Mouse (Mus musculus) liver, adult 2 months (tissue): Measurements from ENCODE around the gene F13a1. TPM values are rescaled to one million over a fixed set of nuclear protein-coding genes. Genes with fewer than 3 reads are reported as not detected.

Source experiments
- DNase-seq: peaks from one replicate; pipeline ENCODE4 v3.0.0-alpha.2; 2011; ENCODE audit warnings: low read depth, low spot score; ENCODE audit errors: extremely low read depth
- H3K27ac ChIP-seq: fragments of 200-500 bp; replicated peaks from 2 replicates; pipeline ENCODE4 v1.5.1; 2012; ENCODE audit warnings: low read depth, mild to moderate bottlenecking, control low read depth, inconsistent platforms, low read length; ENCODE audit not compliant: insufficient read depth
- H3K27me3 ChIP-seq: fragments of 200-500 bp; 2 replicates; pipeline ENCODE4 v1.6.1; 2012; ENCODE audit warnings: mild to moderate bottlenecking, moderate library complexity, low read length, inconsistent platforms; ENCODE audit not compliant: control insufficient read depth, insufficient read depth
- H3K36me3 ChIP-seq: fragments of 200-500 bp; 2 replicates; pipeline ENCODE4 v1.6.1; 2012; ENCODE audit warnings: low read length, inconsistent platforms; ENCODE audit not compliant: control insufficient read depth, insufficient read depth
- H3K4me1 ChIP-seq: fragments of 200-500 bp; 2 replicates; pipeline ENCODE4 v1.6.1; 2011; ENCODE audit warnings: low read length; ENCODE audit not compliant: control insufficient read depth, insufficient read depth
- H3K4me3 ChIP-seq: fragments of 200-500 bp; 2 replicates; pipeline ENCODE4 v1.5.1; 2011; ENCODE audit warnings: low read depth, mild to moderate bottlenecking, control low read depth, low read length, moderate library complexity; ENCODE audit not compliant: insufficient read depth
- H3K79me2 ChIP-seq: fragments of 200-500 bp; 2 replicates; pipeline ENCODE4 v1.6.1; 2012; ENCODE audit warnings: inconsistent platforms, mild to moderate bottlenecking, low read length, moderate library complexity; ENCODE audit not compliant: control insufficient read depth, insufficient read depth
- H3K9ac ChIP-seq: fragments of 200-500 bp; 2 replicates; pipeline ENCODE4 v1.6.1; 2012; ENCODE audit warnings: low read depth, mild to moderate bottlenecking, control low read depth, inconsistent platforms, low read length
- CTCF ChIP-seq: fragments of 200-500 bp; IDR thresholded peaks from 2 replicates; pipeline ENCODE4 v1.5.1; 2011; ENCODE audit warnings: low read depth, low read length, control low read depth
- POLR2A ChIP-seq: fragments of 200-500 bp; IDR thresholded peaks from 2 replicates; pipeline ENCODE4 v1.6.1; 2011; ENCODE audit warnings: low read length, control low read depth; ENCODE audit not compliant: insufficient read depth; ENCODE audit errors: extremely low read depth
- WGBS: fragments of 180-500 bp; shearing (Covaris S2); methylation state at CpG from one replicate; pipeline ENCODE4 v1.1.7; 2018; 5-methylcytosine and 5-hydroxymethylcytosine counted together
- polyA plus RNA-seq: library from polyadenylated mRNA; depleted of rRNA; stranded (reverse); fragments of >200 nt; gene quantifications from 2 replicates; pipeline ENCODE4 v1.2.3, GENCODE M21; 2012
- total RNA-seq: library from RNA; depleted of rRNA; stranded (reverse); fragments of >200 nt; gene quantifications from 2 replicates; pipeline ENCODE4 v1.2.3, GENCODE M21; 2014

Gene F13a1
- total and polyA plus RNA-seq, 2 experiments, result 0.02 to 0.28 TPM

GRCm38 (mm10) chr13:36953676-36954075 lies 96.4 kb downstream of the F13a1 start:
- TF ChIP-seq POLR2A, result no peak
- no peak for TF ChIP-seq CTCF

GRCm38 (mm10) chr13:36941891-36942290 lies 108.2 kb downstream of the F13a1 start:
- no peak overlapping the region for H3K27ac ChIP-seq
- H3K36me3 ChIP-seq, result no peaks in the 10 kb centered on the region
- DNase-seq, result no peak
- H3K27me3 ChIP-seq, result no peaks in the 10 kb centered on the region
- H3K4me1 ChIP-seq, result no peaks in the 10 kb centered on the region
- TF ChIP-seq CTCF (no peak), POLR2A (no peak)
- H3K9ac ChIP-seq, result no peak overlapping the region
- no peaks in the 10 kb centered on the region for H3K79me2 ChIP-seq
- 89% methylated on average over 3 of the region's 3 CpGs for WGBS
- no peak overlapping the region for H3K4me3 ChIP-seq

More at GRCm38 (mm10) chr13:36953676-36954075, 96.4 kb downstream of the F13a1 start:
- Histone ChIP-seq H3K9ac (no peak overlapping the region), H3K36me3 (no peaks in the 10 kb centered on the region), H3K4me1 (no peaks in the 10 kb centered on the region), H3K79me2 (no peaks in the 10 kb centered on the region), H3K4me3 (no peak overlapping the region), H3K27ac (no peak overlapping the region), H3K27me3 (no peaks in the 10 kb centered on the region)
- DNase-seq, result no peak

GRCm38 (mm10) chr13:36932066-36932465 lies 118.0 kb downstream of the F13a1 start:
- H3K27me3 ChIP-seq, result no peaks in the 10 kb centered on the region
- WGBS, result 93% methylated on average over 9 of the region's 9 CpGs

GRCm38 (mm10) chr13:36919737-36920136 lies 130.3 kb downstream of the F13a1 start:
- H3K27ac ChIP-seq, result no peak overlapping the region
- 78% methylated on average over 4 of the region's 4 CpGs for WGBS
- H3K9ac ChIP-seq, result no peak overlapping the region
- H3K27me3 ChIP-seq, result no peaks in the 10 kb centered on the region
- DNase-seq, result no peak
- H3K4me3 ChIP-seq, result no peak overlapping the region
- no peak for TF ChIP-seq CTCF
- TF ChIP-seq POLR2A, result no peak
- H3K4me1 ChIP-seq, result no peaks in the 10 kb centered on the region
- no peaks in the 10 kb centered on the region for H3K79me2 ChIP-seq
- no peaks in the 10 kb centered on the region for H3K36me3 ChIP-seq

More at GRCm38 (mm10) chr13:36932066-36932465, 118.0 kb downstream of the F13a1 start:
- H3K27ac ChIP-seq, result no peak overlapping the region
- no peak overlapping the region for H3K4me3 ChIP-seq
- H3K9ac ChIP-seq, result no peak overlapping the region
- no peak for DNase-seq
- no peak for TF ChIP-seq CTCF
- TF ChIP-seq POLR2A, result no peak
- H3K36me3 ChIP-seq, result no peaks in the 10 kb centered on the region
- no peaks in the 10 kb centered on the region for H3K79me2 ChIP-seq
- no peaks in the 10 kb centered on the region for H3K4me1 ChIP-seq

GRCm38 (mm10) chr13:36903885-36904284 lies 146.2 kb downstream of the F13a1 start:
- 59% methylated on average over 4 of the region's 4 CpGs for WGBS
- H3K27ac ChIP-seq, result no peak overlapping the region
- H3K4me1 ChIP-seq, result no peaks in the 10 kb centered on the region
- H3K79me2 ChIP-seq, result no peaks in the 10 kb centered on the region
- no peaks in the 10 kb centered on the region for H3K36me3 ChIP-seq
- no peaks in the 10 kb centered on the region for H3K27me3 ChIP-seq
- no peak overlapping the region for H3K4me3 ChIP-seq
- TF ChIP-seq CTCF (no peak), POLR2A (no peak)
- no peak for DNase-seq
- no peak overlapping the region for H3K9ac ChIP-seq

GRCm38 (mm10) chr13:36903447-36903846 lies 146.6 kb downstream of the F13a1 start:
- DNase-seq, result no peak
- 72% methylated on average over 1 of the region's 1 CpGs for WGBS
- H3K4me3 ChIP-seq, result no peak overlapping the region
- no peaks in the 10 kb centered on the region for H3K4me1 ChIP-seq
- TF ChIP-seq POLR2A (no peak), CTCF (no peak)
- no peak overlapping the region for H3K9ac ChIP-seq
- no peaks in the 10 kb centered on the region for H3K79me2 ChIP-seq
- no peaks in the 10 kb centered on the region for H3K36me3 ChIP-seq
- H3K27me3 ChIP-seq, result no peaks in the 10 kb centered on the region
- no peak overlapping the region for H3K27ac ChIP-seq
